Mouse (Mus musculus): ENCODE measurements around the gene Tpi1. TPM values are rescaled to one million over a fixed set of nuclear protein-coding genes. Genes with fewer than 3 reads are reported as not detected.

The Tpi1 gene
- polyA plus RNA-seq, 1 experiment = 1,480 TPM

DNA sequence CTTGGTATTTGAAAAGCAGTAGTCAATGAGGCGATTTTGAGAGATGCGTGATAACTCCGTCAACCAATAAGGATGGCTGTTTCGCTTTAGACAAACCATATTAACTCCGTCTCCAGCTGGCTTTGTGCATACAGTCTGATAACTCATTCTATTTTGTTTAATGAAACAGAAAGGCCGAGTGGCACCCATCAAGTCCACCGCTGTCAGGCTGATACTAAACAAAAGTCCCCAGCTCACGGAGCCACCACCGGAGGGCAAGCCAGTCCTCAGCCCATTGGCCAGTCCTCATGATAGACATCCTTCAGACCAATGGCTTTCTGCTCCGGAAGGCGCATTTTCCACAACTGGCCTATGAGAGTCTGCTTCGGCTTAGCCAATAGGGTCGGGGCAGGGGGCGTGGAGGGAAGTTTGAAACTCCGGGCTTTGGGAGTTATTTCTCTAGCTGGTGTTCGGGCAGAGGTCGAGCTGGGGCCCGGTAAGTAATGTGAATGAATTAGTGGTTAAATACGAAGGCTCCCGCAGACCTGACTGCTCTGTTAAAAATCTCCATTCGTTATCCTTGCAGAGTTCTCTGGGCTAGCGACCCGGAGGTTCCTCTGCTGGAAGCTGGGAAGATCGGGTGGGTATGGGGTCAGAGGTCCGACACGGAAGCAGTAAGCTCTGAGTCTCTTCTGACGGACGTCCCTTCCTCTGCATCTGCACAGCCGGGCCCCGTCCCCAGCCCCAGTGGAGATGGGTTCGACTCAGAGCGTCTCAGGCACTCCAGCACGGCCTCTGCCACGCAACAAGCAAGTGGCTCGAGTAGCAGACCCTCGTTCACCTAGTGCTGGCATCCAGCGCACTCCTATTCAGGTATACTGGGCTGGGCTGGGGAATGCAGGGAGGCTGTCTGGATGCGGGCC is 16.0 kb upstream of the Tpi1 start:
- H3K4me2 ChIP-seq (ENCODE audit: low read depth) = peak overlapping the region; percentile 86
- H3K4me3 ChIP-seq = peak overlapping the region; percentile 93
- no peaks in the 10 kb centered on the region for H3K27me3 ChIP-seq (ENCODE audit: control insufficient read depth, insufficient read depth, insufficient read length)
- H3ac ChIP-seq (ENCODE audit: control insufficient read depth, insufficient read length) = peak overlapping the region; percentile 38
- peaks cover 10% of the 10 kb centered on the region for H3K36me3 ChIP-seq (ENCODE audit: control insufficient read depth, insufficient read depth)
- peaks cover 35% of the 10 kb centered on the region for H3K79me2 ChIP-seq (ENCODE audit: control insufficient read depth, insufficient read depth)
- TF ChIP-seq POLR2AphosphoS2 (IDR thresholded peaks at IDR 0.05; ENCODE audit: insufficient read length, low read depth) (peak; percentile 42), TCF3 (IDR thresholded peaks at IDR 0.05; ENCODE audit: insufficient read length, low read depth) (no peak), MAX (IDR thresholded peaks at IDR 0.05; ENCODE audit: low read depth) (no peak), E2F4 (IDR thresholded peaks at IDR 0.05; ENCODE audit: insufficient read depth) (peak; percentile 100)

DNA sequence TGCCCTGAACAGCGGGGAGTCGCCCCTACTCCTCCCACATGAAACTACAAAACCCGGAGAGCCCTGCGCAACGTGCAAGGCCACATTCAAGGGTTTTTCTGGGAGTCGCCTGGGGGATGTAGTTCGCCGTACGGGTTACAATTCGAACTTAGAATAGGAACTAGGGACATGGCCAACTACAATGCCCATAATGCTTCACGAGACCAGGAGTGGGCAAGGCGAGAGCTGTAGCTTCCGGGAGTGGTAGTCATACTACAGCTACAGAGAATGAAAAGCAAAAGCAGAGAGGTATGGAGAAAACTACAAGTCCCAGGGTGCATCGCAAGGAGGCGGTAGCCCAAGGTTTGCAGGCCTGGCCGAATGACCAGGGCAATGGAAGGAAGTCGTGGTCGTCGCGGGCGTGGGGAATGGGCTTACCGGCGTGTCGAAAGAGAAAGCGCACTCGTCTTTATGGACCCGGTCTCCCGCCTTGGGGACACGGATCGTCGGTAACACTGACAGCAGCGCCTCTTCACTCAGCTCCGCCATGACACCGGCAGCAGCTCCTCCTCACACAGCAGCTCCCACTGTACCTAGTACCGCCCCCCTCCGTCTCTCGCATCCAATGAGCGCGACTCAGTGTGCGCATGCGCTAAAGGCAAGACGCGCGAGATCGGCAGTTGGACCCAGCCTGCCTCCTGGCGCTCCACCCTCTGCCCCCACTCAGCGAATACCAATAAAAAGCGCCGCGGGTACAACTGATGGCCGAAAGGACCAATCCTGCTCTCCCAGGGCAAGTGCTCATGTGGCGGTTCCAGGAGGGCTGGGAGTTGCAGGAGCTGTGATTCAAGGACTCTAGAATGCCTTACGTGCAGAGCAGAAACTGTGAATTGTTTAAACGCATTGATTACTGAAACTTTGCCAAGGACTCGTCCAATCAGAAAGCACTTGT is 15.0 kb upstream of the Tpi1 start, which contains the start of the genes Usp5 and Cdca3:
TSS of gene Usp5 (minus strand) at position 617 of the 931 bp plus-strand sequence.
TSS of gene Cdca3 (plus strand) at position 680 of the 931 bp plus-strand sequence.
- no peaks in the 10 kb centered on the region for H3K27me3 ChIP-seq (ENCODE audit: control insufficient read depth, insufficient read depth, insufficient read length)
- H3K36me3 ChIP-seq (ENCODE audit: control insufficient read depth, insufficient read depth) = peaks cover 20% of the 10 kb centered on the region
- TF ChIP-seq CEBPB (IDR thresholded peaks at IDR 0.05; ENCODE audit: insufficient read depth, poor library complexity, severe bottlenecking) = no peak
- peak; percentile 51 for TF ChIP-seq POLR2AphosphoS2 (IDR thresholded peaks at IDR 0.05; ENCODE audit: insufficient read length, low read depth)
- TF ChIP-seq MAX (IDR thresholded peaks at IDR 0.05; ENCODE audit: low read depth) = no peak
- no peak for TF ChIP-seq MYOD1 (IDR thresholded peaks at IDR 0.05; ENCODE audit: control insufficient read depth in 1 of 3, insufficient read length in 2 of 3, low read depth in 2 of 3)
- peak; percentile 83 for TF ChIP-seq POLR2A (IDR thresholded peaks at IDR 0.05; ENCODE audit: insufficient read length, low read depth)
- peak; percentile 52 for TF ChIP-seq SRF (IDR thresholded peaks at IDR 0.05; ENCODE audit: control insufficient read depth, insufficient read length, low read depth)
- peak; percentile 41 for TF ChIP-seq USF1 (IDR thresholded peaks at IDR 0.05; ENCODE audit: low read depth)
- no peak for TF ChIP-seq TCF12 (IDR thresholded peaks at IDR 0.05; ENCODE audit: insufficient read depth, poor library complexity, severe bottlenecking)
- TF ChIP-seq TCF3 (IDR thresholded peaks at IDR 0.05; ENCODE audit: insufficient read length, low read depth) = no peak
- TF ChIP-seq REST (IDR thresholded peaks at IDR 0.05; ENCODE audit: insufficient read depth, insufficient read length) = no peak
- TF ChIP-seq E2F4 (IDR thresholded peaks at IDR 0.05; ENCODE audit: insufficient read depth) = no peak
- TF ChIP-seq MYOG (IDR thresholded peaks at IDR 0.05; ENCODE audit: control insufficient read depth in 1 of 3, insufficient read depth in 1 of 3, insufficient read length in 2 of 3, low read depth in 2 of 3) = peak in 1 of 3 experiments; percentile 2

DNA sequence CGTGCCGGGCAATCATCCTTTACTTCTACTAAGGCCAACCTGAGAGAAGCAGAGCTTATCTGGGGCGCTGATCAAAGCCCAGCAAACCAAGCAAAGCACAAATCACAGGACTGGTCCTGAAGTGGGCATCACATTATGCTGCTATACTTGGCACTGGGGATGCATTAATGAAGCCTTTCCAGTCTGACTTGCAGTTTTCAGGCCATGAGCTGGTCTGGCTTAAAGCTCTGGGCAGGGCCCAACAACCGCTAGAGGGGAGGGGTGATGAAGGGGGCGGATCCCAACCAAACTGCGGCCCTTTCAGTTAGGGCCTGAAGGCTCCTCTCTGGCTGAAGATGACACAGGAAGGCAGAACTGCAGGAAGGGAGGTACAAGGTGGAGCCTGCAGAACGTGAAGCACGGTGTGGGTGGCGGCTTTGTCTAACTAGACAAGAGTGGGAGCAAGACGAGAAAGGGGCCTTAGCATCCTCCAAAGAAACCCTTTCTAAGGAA is 14.1 kb upstream of the Tpi1 start:
- no peaks in the 10 kb centered on the region for H3K27me3 ChIP-seq (ENCODE audit: control insufficient read depth, insufficient read depth, insufficient read length)
- TF ChIP-seq POLR2A (IDR thresholded peaks at IDR 0.05; ENCODE audit: insufficient read length, low read depth) = peak; percentile 66
- peak; percentile 58 for TF ChIP-seq POLR2AphosphoS2 (IDR thresholded peaks at IDR 0.05; ENCODE audit: insufficient read length, low read depth)
- TF ChIP-seq E2F4 (IDR thresholded peaks at IDR 0.05; ENCODE audit: insufficient read depth) = no peak
- TF ChIP-seq TCF3 (IDR thresholded peaks at IDR 0.05; ENCODE audit: insufficient read length, low read depth) = no peak
- TF ChIP-seq REST (IDR thresholded peaks at IDR 0.05; ENCODE audit: insufficient read depth, insufficient read length) = no peak
- H3K79me2 ChIP-seq (ENCODE audit: control insufficient read depth, insufficient read depth) = peaks cover 35% of the 10 kb centered on the region
- H3K4me3 ChIP-seq = peak overlapping the region; percentile 93
- H3K4me2 ChIP-seq (ENCODE audit: low read depth) = peak overlapping the region; percentile 96
- peaks cover 25% of the 10 kb centered on the region for H3K36me3 ChIP-seq (ENCODE audit: control insufficient read depth, insufficient read depth)
- H3ac ChIP-seq (ENCODE audit: control insufficient read depth, insufficient read length) = peak overlapping the region; percentile 38

More for the DNA sequence above, 15.0 kb upstream of the Tpi1 start, which contains the start of the genes Usp5 and Cdca3:
- peak within 1 kb of the TSS; percentile 38 for H3ac ChIP-seq (ENCODE audit: control insufficient read depth, insufficient read length)
- H3K79me2 ChIP-seq (ENCODE audit: control insufficient read depth, insufficient read depth) = peaks cover 35% of the 10 kb centered on the region
- H3K4me2 ChIP-seq (ENCODE audit: low read depth) = peak within 1 kb of the TSS; percentile 96
- peak within 1 kb of the TSS; percentile 93 for H3K4me3 ChIP-seq

DNA sequence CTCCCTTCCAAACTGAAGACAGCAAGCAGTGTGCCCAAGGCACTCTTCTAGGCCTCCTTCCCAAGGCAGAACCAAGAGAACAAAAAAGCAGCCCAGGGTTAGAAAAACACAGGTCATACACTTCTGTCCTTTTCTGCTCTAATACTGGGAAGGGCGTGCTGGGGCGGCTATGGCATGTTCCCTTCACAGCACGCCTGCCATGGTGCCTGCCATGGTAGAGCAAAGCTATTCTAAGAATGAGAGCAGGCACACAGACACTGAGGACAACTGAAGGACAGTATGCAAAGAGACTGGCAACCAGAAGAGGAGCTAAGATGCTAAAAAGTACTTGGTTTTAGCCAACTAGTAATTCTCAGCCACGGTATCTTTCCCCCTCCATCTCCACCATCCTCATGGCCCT is 8.0 kb upstream of the Tpi1 start:
- no peak overlapping the region for H3K4me3 ChIP-seq
- H3K36me3 ChIP-seq (ENCODE audit: control insufficient read depth, insufficient read depth) = peaks cover 46% of the 10 kb centered on the region
- H3K27me3 ChIP-seq (ENCODE audit: control insufficient read depth, insufficient read depth, insufficient read length) = no peaks in the 10 kb centered on the region
- TF ChIP-seq TCF12 (IDR thresholded peaks at IDR 0.05; ENCODE audit: insufficient read depth, poor library complexity, severe bottlenecking) (no peak), SRF (IDR thresholded peaks at IDR 0.05; ENCODE audit: control insufficient read depth, insufficient read length, low read depth) (no peak), MYOD1 (IDR thresholded peaks at IDR 0.05; ENCODE audit: control insufficient read depth in 1 of 3, insufficient read length in 2 of 3, low read depth in 2 of 3) (no peak), MAX (IDR thresholded peaks at IDR 0.05; ENCODE audit: low read depth) (no peak), REST (IDR thresholded peaks at IDR 0.05; ENCODE audit: insufficient read depth, insufficient read length) (no peak), CEBPB (IDR thresholded peaks at IDR 0.05; ENCODE audit: insufficient read depth, poor library complexity, severe bottlenecking) (no peak), MYOG (IDR thresholded peaks at IDR 0.05; ENCODE audit: control insufficient read depth in 1 of 3, insufficient read depth in 1 of 3, insufficient read length in 2 of 3, low read depth in 2 of 3) (no peak), TCF3 (IDR thresholded peaks at IDR 0.05; ENCODE audit: insufficient read length, low read depth) (no peak), E2F4 (IDR thresholded peaks at IDR 0.05; ENCODE audit: insufficient read depth) (no peak), POLR2A (IDR thresholded peaks at IDR 0.05; ENCODE audit: insufficient read length, low read depth) (no peak), POLR2AphosphoS2 (IDR thresholded peaks at IDR 0.05; ENCODE audit: insufficient read length, low read depth) (no peak), USF1 (IDR thresholded peaks at IDR 0.05; ENCODE audit: low read depth) (no peak)
- no peak overlapping the region for H3K4me2 ChIP-seq (ENCODE audit: low read depth)
- H3ac ChIP-seq (ENCODE audit: control insufficient read depth, insufficient read length) = no peak overlapping the region
- H3K79me2 ChIP-seq (ENCODE audit: control insufficient read depth, insufficient read depth) = peaks cover 9% of the 10 kb centered on the region
